Mouse (Mus musculus): Measurements from ENCODE around the gene Rbmxl1. TPM values are rescaled to one million over a fixed set of nuclear protein-coding genes. Genes with fewer than 3 reads are reported as not detected.

The Rbmxl1 gene
- polyA plus RNA-seq, 1 experiment from 2014 or later = 254 TPM

- 40% methylated on average over 6 of the region's 6 CpGs for WGBS
- no peak overlapping the region for H3K4me2 ChIP-seq
- ATAC-seq (ENCODE audit: borderline replicate concordance, extremely low read depth, low FRiP score, low TSS enrichment) = no peak
Observed at GRCm38 (mm10) chr8:78477051-78477829, 31.5 kb downstream of the Rbmxl1 start.

GRCm38 (mm10) chr8:78467889-78468288 lies 40.8 kb downstream of the Rbmxl1 start:
- no peak for ATAC-seq (ENCODE audit: borderline replicate concordance, extremely low read depth, low FRiP score, low TSS enrichment)
- WGBS = 79% methylated on average over 2 of the region's 2 CpGs
- Histone ChIP-seq H3K27ac (no peak overlapping the region), H3K4me1 (no peaks in the 10 kb centered on the region), H3K36me3 (no peaks in the 10 kb centered on the region), H3K4me2 (no peak overlapping the region), H3K27me3 (no peaks in the 10 kb centered on the region), H3K9ac (no peak overlapping the region), H3K4me3 (no peak overlapping the region), H3K9me3 (no peaks in the 10 kb centered on the region)

More at GRCm38 (mm10) chr8:78477051-78477829, 31.5 kb downstream of the Rbmxl1 start:
- Histone ChIP-seq H3K27me3 (no peaks in the 10 kb centered on the region), H3K4me3 (no peak overlapping the region), H3K9ac (no peak overlapping the region), H3K9me3 (no peaks in the 10 kb centered on the region), H3K4me1 (no peaks in the 10 kb centered on the region), H3K36me3 (no peaks in the 10 kb centered on the region), H3K27ac (no peak overlapping the region)

GRCm38 (mm10) chr8:78463941-78464340 lies 44.8 kb downstream of the Rbmxl1 start:
- Histone ChIP-seq H3K27me3 (no peaks in the 10 kb centered on the region), H3K4me1 (no peaks in the 10 kb centered on the region), H3K27ac (no peak overlapping the region), H3K36me3 (no peaks in the 10 kb centered on the region), H3K9me3 (no peaks in the 10 kb centered on the region), H3K4me3 (no peak overlapping the region), H3K9ac (no peak overlapping the region), H3K4me2 (no peak overlapping the region)
- no peak for ATAC-seq (ENCODE audit: borderline replicate concordance, extremely low read depth, low FRiP score, low TSS enrichment)
- 54% methylated on average over 2 of the region's 2 CpGs for WGBS

- Histone ChIP-seq H3K9ac (no peak overlapping the region), H3K36me3 (no peaks in the 10 kb centered on the region), H3K9me3 (no peaks in the 10 kb centered on the region), H3K4me1 (no peaks in the 10 kb centered on the region), H3K4me3 (no peak overlapping the region), H3K27me3 (no peaks in the 10 kb centered on the region), H3K4me2 (no peak overlapping the region), H3K27ac (no peak overlapping the region)
- ATAC-seq (ENCODE audit: borderline replicate concordance, extremely low read depth, low FRiP score, low TSS enrichment) = no peak
- 68% methylated on average over 3 of the region's 3 CpGs for WGBS
Observed at GRCm38 (mm10) chr8:78456441-78456840, 52.3 kb downstream of the Rbmxl1 start.

Other genes with a start within 250 kb of the Rbmxl1 start
- gene Pou4f2, start 72.3 kb downstream of the Rbmxl1 start, polyA plus RNA-seq (2015; fragmentation: Nextera tagmentation; extraction: Ambion mirVana) = not detected in 2 replicates
- 16.2 and 19.9 TPM in 2 replicates for gene Slc10a7, start 448 bp upstream of the Rbmxl1 start, polyA plus RNA-seq (2015; fragmentation: Nextera tagmentation; extraction: Ambion mirVana)

Measured in lung, embryonic 15.5 days (tissue).